Mouse (Mus musculus): ENCODE results near the gene Rpl9. TPM values are rescaled to one million over a fixed set of nuclear protein-coding genes. Genes with fewer than 3 reads are reported as not detected.
A peak's percentile ranks its signal among the peaks of the same experiment; 100 is the strongest.

The Rpl9 gene
- polyA plus RNA-seq (2016; fragmentation: Nextera tagmentation; extraction: Ambion mirVana), result 993 and 1,007 TPM in 2 replicates

DNA sequence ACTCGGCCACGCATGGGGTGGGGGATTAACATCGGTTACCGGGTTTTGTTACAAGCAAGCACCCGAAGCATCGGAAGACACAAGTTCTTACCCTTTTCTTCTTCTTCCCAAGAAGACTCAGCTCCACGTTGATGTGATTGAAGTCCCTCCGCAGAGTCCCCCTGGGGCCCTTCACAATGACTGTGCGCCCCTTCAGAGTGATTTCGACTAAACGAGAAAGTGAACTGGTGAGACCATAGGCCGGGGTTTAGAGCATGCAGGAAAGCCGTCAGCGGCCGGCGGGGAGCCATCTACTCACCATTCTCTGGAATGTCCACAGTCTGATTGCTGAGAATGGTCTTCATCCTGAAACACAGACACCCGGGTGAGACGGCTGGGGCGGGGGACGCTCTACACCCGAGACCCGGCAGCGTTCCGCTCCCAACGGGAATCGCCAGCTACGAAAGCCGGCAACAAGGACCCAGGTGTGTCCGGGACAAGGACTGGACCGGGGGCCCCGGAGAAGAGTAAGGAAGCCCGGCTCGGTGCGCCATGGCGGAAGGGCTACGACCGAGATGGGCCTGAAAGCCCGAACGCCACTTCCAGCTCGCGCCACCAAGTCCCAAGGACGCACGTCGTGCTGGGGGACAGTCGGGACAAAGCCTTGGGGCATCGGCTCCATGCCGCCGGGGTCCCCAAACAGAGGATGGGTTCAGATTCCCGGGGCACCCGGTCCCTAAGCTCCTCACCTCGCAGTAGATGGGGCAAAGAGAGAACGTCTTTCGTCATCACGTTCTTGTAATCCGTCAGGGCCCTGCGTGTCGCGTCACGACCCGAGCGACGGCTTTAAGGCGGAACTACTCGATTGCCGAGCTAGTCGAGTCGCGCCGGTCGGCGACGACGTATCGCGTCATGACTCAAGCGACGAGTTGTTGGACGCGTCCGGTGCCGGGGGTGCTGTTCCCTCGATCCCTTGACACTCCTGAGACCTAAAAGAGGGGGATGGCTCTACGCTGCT is at the start of gene Rpl9, which contains the start of gene Lias:
Gene Rpl9, minus strand, starts transcription at position 797 of the 997 bp plus-strand sequence.
Gene Lias, plus strand, starts transcription at position 850 of the 997 bp plus-strand sequence.
- Histone ChIP-seq H3K36me3 (replicated peaks) (peaks cover 60% of the 10 kb centered on the region), H3K9me3 (no peaks in the 10 kb centered on the region), H3K4me1 (peaks cover 28% of the 10 kb centered on the region), H3K4me3 (peak within 1 kb of the TSS; percentile 85), H3K27me3 (ENCODE audit: poor library complexity, severe bottlenecking) (no peaks in the 10 kb centered on the region), H3K27ac (peak within 1 kb of the TSS; percentile 97)
- under 1% methylated on average over 83 of the region's 83 CpGs for WGBS
- peak; percentile 98 for DNase-seq (ENCODE audit: extremely low spot score, low spot score)

DNA sequence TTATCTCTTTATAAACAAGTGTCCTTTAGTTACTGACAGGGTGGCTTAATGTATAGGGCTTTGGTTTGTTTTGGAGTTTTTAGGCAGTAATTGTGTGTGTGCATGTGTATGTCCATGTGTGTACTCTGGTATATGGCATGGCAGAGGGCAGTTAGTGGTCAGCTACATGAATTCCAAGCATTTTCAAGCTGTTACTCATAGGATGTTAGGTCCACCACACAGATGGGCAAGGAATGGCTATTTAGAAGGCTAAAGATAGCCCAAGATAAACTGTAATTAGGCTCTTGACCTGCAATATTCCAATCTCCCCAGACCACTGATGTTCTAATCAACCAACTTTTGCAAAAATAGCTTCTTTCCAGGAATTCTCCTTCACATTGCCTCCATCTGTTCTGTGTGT is 46.8 kb upstream of the Rpl9 start:
- no peak for DNase-seq (ENCODE audit: extremely low spot score, low spot score)
- H3K4me3 ChIP-seq, result no peak overlapping the region
- H3K9me3 ChIP-seq, result no peaks in the 10 kb centered on the region
- peaks cover 26% of the 10 kb centered on the region for H3K4me1 ChIP-seq
- H3K27ac ChIP-seq, result no peak overlapping the region
- no peaks in the 10 kb centered on the region for H3K27me3 ChIP-seq (ENCODE audit: poor library complexity, severe bottlenecking)
- no peaks in the 10 kb centered on the region for H3K36me3 ChIP-seq (replicated peaks)

DNA sequence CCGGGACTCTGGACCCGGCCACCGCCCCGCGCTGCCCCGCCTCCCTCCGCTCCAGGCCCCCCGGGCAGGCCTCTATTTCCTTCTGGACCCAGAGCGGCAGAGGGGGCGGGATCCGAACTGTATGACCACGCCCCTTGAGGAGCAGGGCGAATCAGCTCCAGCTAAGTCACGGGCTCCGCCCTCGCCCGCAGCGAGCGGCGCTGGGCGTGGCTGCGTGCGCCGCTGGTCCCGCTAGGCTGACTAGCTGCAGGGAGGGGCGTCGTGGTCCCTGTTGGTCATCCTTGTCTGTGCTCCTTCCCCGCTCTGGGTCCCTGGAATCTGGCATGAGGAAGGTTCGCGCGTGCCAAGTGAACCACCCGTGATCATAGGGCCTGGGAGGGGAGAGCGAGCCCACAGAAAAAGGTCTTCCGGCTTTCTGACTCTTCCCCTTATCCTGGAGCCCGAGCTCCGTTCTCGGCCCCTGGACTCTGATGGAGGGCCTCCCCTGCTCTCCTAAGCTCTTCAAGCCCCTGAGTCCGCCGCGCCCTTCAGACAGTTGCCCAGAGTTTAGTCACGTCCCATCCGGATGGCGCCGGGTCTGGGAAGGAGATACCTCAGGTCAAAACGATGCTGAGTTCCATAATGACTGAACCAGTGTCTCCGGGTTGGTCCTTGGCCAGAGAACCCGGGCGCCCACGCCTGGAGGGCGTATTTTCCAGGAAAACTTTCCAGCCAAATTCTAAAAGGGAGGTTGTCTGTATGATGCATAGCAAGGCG is 44.7 kb upstream of the Rpl9 start, which contains the start of gene Ugdh:
Gene Ugdh, minus strand, starts transcription at position 144 of the 756 bp plus-strand sequence.
- Histone ChIP-seq H3K9me3 (no peaks in the 10 kb centered on the region), H3K27ac (peak within 1 kb of the TSS; percentile 85), H3K4me3 (peak within 1 kb of the TSS; percentile 87), H3K36me3 (replicated peaks) (no peaks in the 10 kb centered on the region), H3K4me1 (peaks cover 26% of the 10 kb centered on the region), H3K27me3 (ENCODE audit: poor library complexity, severe bottlenecking) (no peaks in the 10 kb centered on the region)
- DNase-seq (ENCODE audit: extremely low spot score, low spot score), result peak; percentile 95
- under 1% methylated on average over 51 of the region's 51 CpGs for WGBS

DNA sequence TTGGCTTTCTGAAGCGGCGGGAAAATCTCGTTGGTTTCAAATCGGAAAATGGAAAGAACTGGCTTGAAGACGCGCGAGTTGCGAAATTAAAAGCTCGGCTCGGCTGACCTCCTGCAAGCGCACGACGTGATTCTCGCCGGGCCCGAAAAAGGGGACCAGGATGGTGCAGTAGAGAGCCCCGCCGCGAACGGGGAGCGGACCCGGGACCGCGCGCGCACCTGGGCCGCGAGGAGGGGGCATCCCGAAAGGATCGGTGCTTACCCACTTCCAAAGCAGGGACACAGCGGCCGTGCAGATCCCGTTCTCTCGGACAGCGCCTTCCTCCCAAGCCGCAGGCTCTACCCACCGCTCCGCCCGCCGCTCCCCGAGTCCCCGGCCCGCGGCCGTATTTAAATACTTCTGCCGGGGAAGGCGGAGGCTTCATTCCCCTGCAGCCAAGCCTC is 44.1 kb upstream of the Rpl9 start:
- WGBS, result under 1% methylated on average over 47 of the region's 47 CpGs
- Histone ChIP-seq H3K27me3 (ENCODE audit: poor library complexity, severe bottlenecking) (no peaks in the 10 kb centered on the region), H3K4me3 (peak overlapping the region; percentile 87), H3K36me3 (replicated peaks) (0 out of 2 replicates have a peak, but pooled peaks cover 2% of the 10 kb centered on the region), H3K27ac (peak overlapping the region; percentile 85), H3K9me3 (no peaks in the 10 kb centered on the region), H3K4me1 (peaks cover 26% of the 10 kb centered on the region)
- no peak for DNase-seq (ENCODE audit: extremely low spot score, low spot score)

DNA sequence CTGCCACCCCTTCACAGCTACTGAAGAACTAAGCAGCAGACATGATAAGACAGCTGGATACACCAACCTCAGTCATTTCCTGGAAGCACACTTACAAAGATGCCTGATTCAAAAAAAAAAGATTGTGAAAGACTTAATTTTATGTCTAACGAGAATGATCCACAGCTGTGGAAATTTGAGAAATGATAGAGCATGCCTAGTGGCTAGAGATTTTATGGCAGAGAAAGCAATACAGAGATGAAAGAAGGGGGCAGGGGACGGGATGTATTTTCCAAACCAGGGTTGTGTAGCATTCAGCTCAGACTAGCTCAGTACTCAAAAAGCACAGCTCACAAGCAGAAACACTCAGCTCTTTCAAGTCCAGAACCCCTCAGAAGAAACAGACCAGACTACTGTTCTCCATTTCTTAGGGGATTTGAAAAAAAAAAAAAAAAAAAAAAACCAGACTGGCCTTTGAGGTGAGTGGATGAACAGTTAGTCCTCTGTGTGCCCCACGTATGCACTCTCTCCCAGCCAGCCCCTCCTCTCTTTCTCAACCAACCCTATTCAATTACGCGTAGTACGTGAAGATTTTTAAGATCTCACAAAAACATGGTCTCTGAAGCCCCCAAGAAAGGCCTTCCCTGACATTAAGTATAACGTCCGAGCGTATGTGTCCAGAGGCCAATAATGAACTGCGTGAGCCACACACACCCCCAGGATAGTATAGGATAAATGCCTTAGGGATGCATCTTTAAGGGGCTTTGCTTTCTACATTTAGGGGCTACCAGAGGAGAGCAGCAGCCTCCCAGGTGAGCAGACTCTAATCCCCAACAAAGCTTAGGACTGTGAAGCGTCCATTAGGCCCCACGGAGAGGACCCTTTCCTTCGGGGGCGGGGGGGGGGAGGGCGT is 43.5 kb upstream of the Rpl9 start:
- 6% methylated on average over 15 of the region's 15 CpGs for WGBS

DNA sequence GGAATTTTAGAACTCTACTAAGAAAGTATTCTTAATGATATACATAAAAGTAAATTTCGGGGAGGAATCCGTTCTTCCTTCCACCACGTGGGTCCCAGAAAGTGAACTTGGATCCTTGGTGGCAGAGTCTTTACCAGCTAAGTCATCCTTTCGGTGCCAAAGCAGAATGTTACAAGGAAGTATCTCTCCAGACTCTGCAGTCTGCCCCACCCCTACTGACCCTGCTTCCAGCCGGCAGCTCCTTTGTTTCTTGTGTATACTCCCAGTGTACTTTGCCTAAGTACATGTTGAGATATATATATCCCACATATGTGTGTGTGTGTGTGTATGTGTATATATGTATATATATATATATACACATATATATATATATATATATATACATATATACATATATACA is 38.2 kb upstream of the Rpl9 start:
- Histone ChIP-seq H3K36me3 (replicated peaks) (peaks cover 26% of the 10 kb centered on the region), H3K4me3 (no peak overlapping the region), H3K4me1 (peaks cover 10% of the 10 kb centered on the region), H3K9me3 (no peaks in the 10 kb centered on the region), H3K27me3 (ENCODE audit: poor library complexity, severe bottlenecking) (no peaks in the 10 kb centered on the region), H3K27ac (no peak overlapping the region)
- 92% methylated on average over 5 of the region's 5 CpGs for WGBS
- DNase-seq (ENCODE audit: extremely low spot score, low spot score), result no peak

More for the DNA sequence above, 43.5 kb upstream of the Rpl9 start:
- DNase-seq (ENCODE audit: extremely low spot score, low spot score), result no peak
- Histone ChIP-seq H3K27me3 (ENCODE audit: poor library complexity, severe bottlenecking) (no peaks in the 10 kb centered on the region), H3K4me1 (peaks cover 26% of the 10 kb centered on the region), H3K36me3 (replicated peaks) (0 out of 2 replicates have a peak, but pooled peaks cover 2% of the 10 kb centered on the region), H3K27ac (peak overlapping the region; percentile 85), H3K9me3 (no peaks in the 10 kb centered on the region), H3K4me3 (peak overlapping the region; percentile 87)

DNA sequence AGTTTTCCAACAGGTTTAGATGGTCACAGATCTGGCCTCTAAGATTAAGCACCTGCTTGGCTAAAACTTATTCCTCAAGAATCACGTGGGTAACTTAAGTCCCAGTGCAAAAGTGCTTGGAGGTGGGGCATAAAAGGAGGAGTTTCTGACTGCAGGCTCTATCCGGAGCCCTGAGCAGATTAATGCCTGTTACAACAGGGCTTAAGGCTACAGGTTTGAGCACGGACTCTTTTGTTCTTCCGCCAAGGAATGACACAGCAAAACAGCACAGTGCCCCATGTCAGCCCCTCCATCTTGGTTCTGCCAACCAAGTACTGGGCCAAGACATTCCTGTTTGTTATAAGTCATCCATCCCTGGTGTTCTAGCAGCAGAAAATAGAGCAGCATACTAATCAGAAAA is 37.1 kb upstream of the Rpl9 start:
- Histone ChIP-seq H3K4me3 (no peak overlapping the region), H3K9me3 (no peaks in the 10 kb centered on the region), H3K36me3 (replicated peaks) (peaks cover 37% of the 10 kb centered on the region), H3K4me1 (peaks cover 6% of the 10 kb centered on the region; the same call in 1 of the 2 replicates), H3K27ac (0 out of 2 replicates have a peak overlapping the region, but pooled peaks have one; percentile 12), H3K27me3 (ENCODE audit: poor library complexity, severe bottlenecking) (no peaks in the 10 kb centered on the region)
- no peak for DNase-seq (ENCODE audit: extremely low spot score, low spot score)
- 35% methylated on average over 4 of the region's 4 CpGs for WGBS

DNA sequence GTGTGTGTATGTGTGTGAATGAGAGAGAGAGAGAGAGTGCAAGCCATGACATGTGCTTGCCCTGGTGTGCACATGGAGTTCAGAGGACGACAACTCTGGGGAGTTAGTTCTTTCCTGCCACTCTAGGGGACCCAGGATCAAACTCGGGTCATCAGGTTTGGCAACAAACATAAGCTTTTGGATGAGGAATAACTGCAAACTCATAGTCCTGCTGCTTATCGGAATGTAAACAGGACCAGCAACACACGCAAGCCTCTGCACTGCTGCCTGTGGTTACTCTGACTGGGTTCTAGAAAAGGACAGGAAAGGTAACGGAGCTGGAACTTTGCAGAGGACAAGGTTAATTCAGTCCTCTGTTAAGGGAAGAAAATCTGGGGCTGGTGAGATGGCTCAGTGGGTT is 34.0 kb upstream of the Rpl9 start:
- Histone ChIP-seq H3K4me3 (no peak overlapping the region), H3K27ac (no peak overlapping the region), H3K27me3 (ENCODE audit: poor library complexity, severe bottlenecking) (no peaks in the 10 kb centered on the region), H3K36me3 (replicated peaks) (peaks cover 63% of the 10 kb centered on the region), H3K4me1 (peaks cover 6% of the 10 kb centered on the region; the same call in 1 of the 2 replicates), H3K9me3 (no peaks in the 10 kb centered on the region)
- no peak for DNase-seq (ENCODE audit: extremely low spot score, low spot score)
- WGBS, result 95% methylated on average over 5 of the region's 5 CpGs

DNA sequence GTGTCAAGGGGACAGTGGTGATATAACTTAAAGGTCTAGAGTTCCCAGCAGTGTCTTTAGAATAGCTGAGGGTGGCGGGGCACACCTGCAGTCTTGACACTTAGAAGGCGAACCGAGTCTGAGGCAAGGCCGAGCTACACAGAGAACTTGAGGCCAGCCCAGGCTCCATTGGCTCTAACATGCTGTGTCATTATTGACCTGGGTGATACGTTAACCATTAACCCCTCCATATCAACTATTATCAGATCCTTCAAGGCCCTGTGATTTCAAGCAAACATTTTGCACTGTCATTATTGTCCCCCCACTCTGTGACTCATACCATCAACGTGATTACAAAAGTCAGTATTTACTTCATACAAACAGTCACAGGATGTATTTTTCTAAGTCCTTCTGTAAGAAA is 33.0 kb upstream of the Rpl9 start:
- Histone ChIP-seq H3K4me3 (no peak overlapping the region), H3K27ac (no peak overlapping the region), H3K27me3 (ENCODE audit: poor library complexity, severe bottlenecking) (no peaks in the 10 kb centered on the region), H3K4me1 (peaks cover 6% of the 10 kb centered on the region; the same call in 1 of the 2 replicates), H3K36me3 (replicated peaks) (peaks cover 64% of the 10 kb centered on the region), H3K9me3 (no peaks in the 10 kb centered on the region)
- WGBS, result 90% methylated on average over 6 of the region's 6 CpGs
- DNase-seq (ENCODE audit: extremely low spot score, low spot score), result no peak

DNA sequence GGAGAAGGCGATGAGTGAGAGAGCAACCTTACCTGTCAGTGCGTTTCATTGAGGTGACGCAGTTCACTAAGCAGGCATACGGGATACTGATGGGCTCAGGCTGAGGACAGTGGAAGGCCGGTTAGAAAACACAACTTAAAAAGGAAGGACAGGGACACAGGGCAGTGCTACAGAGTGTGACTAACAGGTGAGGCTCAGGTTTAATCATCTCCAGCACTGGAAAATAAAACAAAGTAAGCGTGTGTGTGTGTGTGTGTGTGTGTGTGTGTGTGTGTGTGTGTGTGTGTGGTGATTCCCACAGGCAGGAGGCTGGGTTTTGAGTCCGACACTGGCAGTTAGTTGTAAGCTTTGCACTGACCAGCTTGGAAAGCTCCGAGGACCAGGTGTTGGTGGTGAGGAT is 31.6 kb upstream of the Rpl9 start:
- no peaks in the 10 kb centered on the region for H3K4me1 ChIP-seq
- no peaks in the 10 kb centered on the region for H3K27me3 ChIP-seq (ENCODE audit: poor library complexity, severe bottlenecking)
- no peaks in the 10 kb centered on the region for H3K9me3 ChIP-seq
- H3K4me3 ChIP-seq, result no peak overlapping the region
- no peak for DNase-seq (ENCODE audit: extremely low spot score, low spot score)
- H3K36me3 ChIP-seq (replicated peaks), result peaks cover 73% of the 10 kb centered on the region
- H3K27ac ChIP-seq, result no peak overlapping the region
- 96% methylated on average over 8 of the region's 8 CpGs for WGBS

DNA sequence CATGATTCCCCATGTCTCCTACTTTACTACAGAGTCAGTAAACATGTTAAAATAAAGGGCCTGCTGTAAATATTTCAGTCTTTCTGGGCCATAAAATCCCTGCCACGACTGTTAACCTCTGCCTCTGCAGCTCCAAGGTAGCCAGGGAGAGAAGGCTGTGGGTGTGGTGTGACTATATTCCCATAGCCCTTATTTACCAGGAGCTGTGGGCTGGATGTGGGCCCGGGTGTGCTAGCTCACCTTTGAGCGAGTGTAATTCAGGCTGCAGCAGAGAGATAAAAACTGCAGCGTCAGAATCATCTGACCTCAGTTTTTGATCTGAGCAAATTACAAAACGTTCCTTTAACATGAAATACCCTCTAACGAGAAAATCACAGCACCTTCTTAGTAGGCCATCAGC is 29.6 kb upstream of the Rpl9 start:
- H3K27me3 ChIP-seq (ENCODE audit: poor library complexity, severe bottlenecking), result no peaks in the 10 kb centered on the region
- no peak for DNase-seq (ENCODE audit: extremely low spot score, low spot score)
- no peaks in the 10 kb centered on the region for H3K9me3 ChIP-seq
- 87% methylated on average over 6 of the region's 6 CpGs for WGBS
- H3K36me3 ChIP-seq (replicated peaks), result peaks cover 78% of the 10 kb centered on the region
- no peak overlapping the region for H3K27ac ChIP-seq
- H3K4me1 ChIP-seq, result peaks cover 5% of the 10 kb centered on the region
- H3K4me3 ChIP-seq, result no peak overlapping the region

DNA sequence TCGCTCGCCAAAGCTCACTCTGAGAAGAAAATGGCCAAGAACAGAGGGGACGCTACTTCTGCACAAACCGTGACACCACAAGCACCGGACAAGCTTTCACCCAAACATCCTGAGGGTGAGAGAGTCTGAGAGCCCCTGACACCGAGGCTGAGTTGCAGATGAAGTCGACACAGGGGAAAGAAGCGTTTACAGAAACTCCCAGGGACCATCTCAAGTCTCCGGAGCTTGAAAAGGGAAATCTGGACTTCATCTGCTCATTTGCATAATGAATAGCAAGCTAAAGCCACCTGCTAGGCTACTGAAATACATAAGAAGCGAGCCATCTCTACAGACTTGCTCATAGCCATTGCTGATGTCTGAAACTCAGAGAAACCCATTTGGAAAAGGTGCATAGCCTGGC is 27.9 kb upstream of the Rpl9 start:
- H3K27me3 ChIP-seq (ENCODE audit: poor library complexity, severe bottlenecking), result no peaks in the 10 kb centered on the region
- peaks cover 67% of the 10 kb centered on the region for H3K36me3 ChIP-seq (replicated peaks)
- H3K4me3 ChIP-seq, result no peak overlapping the region
- peaks cover 11% of the 10 kb centered on the region for H3K4me1 ChIP-seq
- 85% methylated on average over 10 of the region's 10 CpGs for WGBS
- H3K9me3 ChIP-seq, result no peaks in the 10 kb centered on the region
- DNase-seq (ENCODE audit: extremely low spot score, low spot score), result no peak
- H3K27ac ChIP-seq, result no peak overlapping the region

Data from forebrain, embryonic 10.5 days (tissue).